Mouse (Mus musculus): ENCODE data around the gene Myo19. TPM values are rescaled to one million over a fixed set of nuclear protein-coding genes. Genes with fewer than 3 reads are reported as not detected.
A peak's percentile ranks its signal among the peaks of the same experiment; 100 is the strongest.
"Not testable (repeated sequence)": the region's sequence is repeated elsewhere in the genome, so short reads cannot be mapped to it uniquely, and the experiment has no call there.

The Myo19 gene
- polyA plus RNA-seq, 1 experiment = 24.7 TPM

DNA sequence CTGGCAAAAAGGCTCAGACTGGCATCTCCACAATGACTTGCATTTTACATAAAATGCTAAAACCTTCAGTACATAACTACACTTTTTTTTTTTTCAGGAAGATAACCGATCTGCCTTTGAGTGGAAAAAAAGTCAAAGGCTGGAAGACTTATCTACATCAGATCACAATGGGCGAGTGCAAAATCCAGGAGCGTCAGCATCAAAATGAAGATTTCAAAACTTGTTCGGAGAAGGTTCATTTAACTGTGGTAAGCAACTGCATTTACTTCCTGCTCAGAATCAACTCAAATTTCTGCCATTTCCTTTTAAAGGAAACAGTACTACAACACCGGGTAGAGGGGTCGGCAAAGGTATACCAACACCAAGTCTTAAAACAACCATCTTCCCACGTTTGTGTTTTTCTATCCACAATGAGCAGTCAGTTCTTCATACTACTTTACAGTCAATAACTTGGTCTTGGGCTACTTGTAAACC lies 11.1 kb upstream of the Myo19 start:
- no peak for TF ChIP-seq CTCF (IDR thresholded peaks at IDR 0.05; ENCODE audit: control insufficient read depth, insufficient read depth, insufficient replicate concordance, low read depth, low read length)
- Histone ChIP-seq H3K36me3 (ENCODE audit: control insufficient read depth, insufficient read depth, low read length) (no peaks in the 10 kb centered on the region; the same call in 1 of the 2 replicates), H3K27ac (ENCODE audit: control insufficient read depth, insufficient read depth, low read depth, low read length) (peak overlapping the region; percentile 95), H3K4me3 (ENCODE audit: control insufficient read depth, low read depth, low read length) (peak overlapping the region; percentile 95; the same call in 1 of the 2 replicates), H3K4me1 (ENCODE audit: control insufficient read depth, insufficient read depth, low read length) (no peaks in the 10 kb centered on the region), H3K27me3 (ENCODE audit: control insufficient read depth, insufficient read depth, low read length) (no peaks in the 10 kb centered on the region)

DNA sequence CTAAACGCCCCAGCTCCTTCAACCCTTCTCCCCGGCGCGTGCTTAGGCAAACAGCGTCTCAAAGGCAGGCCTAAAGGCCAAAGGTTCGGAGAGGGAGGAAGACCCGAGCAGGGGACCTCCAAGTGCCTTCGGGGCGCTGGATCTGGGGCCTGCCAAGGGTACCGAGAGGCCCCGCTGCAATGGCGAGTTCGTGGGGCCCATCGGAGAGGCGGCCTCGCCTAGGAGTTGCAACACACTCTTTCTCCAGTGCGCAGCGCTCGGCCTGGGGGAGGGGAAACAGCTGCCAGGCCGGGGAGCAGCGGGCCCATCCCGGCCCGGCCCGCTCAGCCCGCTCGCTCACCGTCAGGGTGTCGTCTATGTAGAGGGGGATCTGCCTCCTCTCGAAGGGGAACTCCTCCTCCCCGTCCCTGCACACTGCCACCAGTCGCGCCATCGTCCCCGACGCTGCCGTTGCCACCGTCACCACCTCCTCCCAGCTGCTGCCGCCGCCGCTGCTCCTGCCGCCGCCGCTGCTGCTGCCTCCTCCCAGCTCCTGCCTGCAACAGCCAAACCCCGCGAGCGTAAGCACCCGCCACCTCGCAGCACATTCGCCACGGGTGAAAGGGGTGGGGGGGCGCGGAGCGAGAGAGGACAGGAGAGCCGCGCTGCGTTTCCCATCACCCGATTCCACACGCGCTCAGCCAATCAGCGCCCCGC lies 10.3 kb upstream of the Myo19 start:
- H3K36me3 ChIP-seq (ENCODE audit: control insufficient read depth, insufficient read depth, low read length) = no peaks in the 10 kb centered on the region; the same call in 1 of the 2 replicates
- peak overlapping the region; percentile 95 for H3K4me3 ChIP-seq (ENCODE audit: control insufficient read depth, low read depth, low read length)
- H3K27me3 ChIP-seq (ENCODE audit: control insufficient read depth, insufficient read depth, low read length) = no peaks in the 10 kb centered on the region
- no peaks in the 10 kb centered on the region for H3K4me1 ChIP-seq (ENCODE audit: control insufficient read depth, insufficient read depth, low read length)
- TF ChIP-seq CTCF (IDR thresholded peaks at IDR 0.05; ENCODE audit: control insufficient read depth, insufficient read depth, insufficient replicate concordance, low read depth, low read length) (no peak), POLR2A (IDR thresholded peaks at IDR 0.05; ENCODE audit: control insufficient read depth, low read depth, low read length) (peak; percentile 85)
- H3K27ac ChIP-seq (ENCODE audit: control insufficient read depth, insufficient read depth, low read depth, low read length) = peak overlapping the region; percentile 95

DNA sequence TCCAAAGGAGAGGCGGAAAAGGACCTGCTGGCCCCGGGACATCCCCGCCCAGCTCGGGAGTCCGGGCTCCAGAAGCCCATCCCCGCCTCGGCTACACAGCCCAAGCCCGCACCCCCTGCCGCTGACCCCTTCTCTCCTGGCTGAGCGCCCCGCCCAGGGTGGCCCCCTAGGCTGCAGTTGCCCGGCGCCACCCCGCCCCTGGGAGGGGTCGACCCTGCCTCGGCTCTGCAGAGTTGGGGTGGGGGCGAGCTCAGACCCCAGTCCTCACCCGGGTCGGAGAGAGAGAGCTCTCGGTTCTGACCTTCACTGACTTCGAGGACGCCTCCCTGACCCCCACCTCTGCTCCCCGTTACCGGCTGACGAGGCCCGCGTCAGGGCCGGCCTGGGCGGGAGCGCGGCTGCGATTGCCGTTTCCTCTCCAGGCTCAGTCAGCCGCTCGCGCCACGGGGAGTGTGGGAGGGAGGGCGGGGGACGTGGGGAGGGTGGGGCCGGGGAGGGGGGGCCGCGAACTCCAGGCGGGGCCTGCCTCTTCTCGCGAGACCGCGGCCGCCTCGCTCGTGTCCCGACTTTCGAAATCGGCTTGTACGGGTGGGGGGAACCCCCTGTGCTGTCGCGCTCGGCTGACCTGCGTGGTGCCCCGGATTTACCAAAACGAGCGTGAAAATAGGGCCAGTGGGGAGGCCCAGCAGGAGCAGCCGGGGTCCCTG lies 9.5 kb upstream of the Myo19 start, which contains the start of gene Ggnbp2:
Gene Ggnbp2, minus strand, starts transcription at position 481 of the 707 bp plus-strand sequence.
- Histone ChIP-seq H3K27ac (ENCODE audit: control insufficient read depth, insufficient read depth, low read depth, low read length) (peak within 1 kb of the TSS; percentile 100), H3K36me3 (ENCODE audit: control insufficient read depth, insufficient read depth, low read length) (no peaks in the 10 kb centered on the region; the same call in 1 of the 2 replicates), H3K27me3 (ENCODE audit: control insufficient read depth, insufficient read depth, low read length) (no peaks in the 10 kb centered on the region), H3K4me3 (ENCODE audit: control insufficient read depth, low read depth, low read length) (peak within 1 kb of the TSS; percentile 100), H3K4me1 (ENCODE audit: control insufficient read depth, insufficient read depth, low read length) (no peaks in the 10 kb centered on the region)
- TF ChIP-seq CTCF (IDR thresholded peaks at IDR 0.05; ENCODE audit: control insufficient read depth, insufficient read depth, insufficient replicate concordance, low read depth, low read length) = no peak
- peak; percentile 94 for TF ChIP-seq POLR2A (IDR thresholded peaks at IDR 0.05; ENCODE audit: control insufficient read depth, low read depth, low read length)

DNA sequence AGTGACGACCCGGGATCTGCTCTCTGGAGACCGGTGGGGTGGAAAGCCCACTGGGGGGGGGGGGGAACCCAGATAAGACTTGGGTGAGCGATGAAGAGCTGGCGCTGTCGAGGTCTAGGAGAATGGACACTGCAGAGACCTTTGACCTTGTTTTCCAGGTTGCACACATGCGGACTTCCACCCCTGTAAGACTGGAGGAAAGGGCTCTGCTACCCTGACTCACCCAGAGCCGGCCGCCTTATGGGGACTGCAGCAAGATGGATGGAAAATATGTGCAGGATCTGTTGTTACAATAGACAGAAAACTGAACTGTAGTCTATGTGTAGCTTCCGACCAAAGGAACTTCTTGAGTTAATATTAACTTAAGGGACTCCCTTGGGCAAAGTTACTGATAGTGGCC lies 8.9 kb upstream of the Myo19 start:
- Histone ChIP-seq H3K4me3 (ENCODE audit: control insufficient read depth, low read depth, low read length) (peak overlapping the region; percentile 100), H3K27ac (ENCODE audit: control insufficient read depth, insufficient read depth, low read depth, low read length) (peak overlapping the region; percentile 93), H3K36me3 (ENCODE audit: control insufficient read depth, insufficient read depth, low read length) (no peaks in the 10 kb centered on the region; the same call in 1 of the 2 replicates), H3K4me1 (ENCODE audit: control insufficient read depth, insufficient read depth, low read length) (no peaks in the 10 kb centered on the region), H3K27me3 (ENCODE audit: control insufficient read depth, insufficient read depth, low read length) (no peaks in the 10 kb centered on the region)
- TF ChIP-seq POLR2A (IDR thresholded peaks at IDR 0.05; ENCODE audit: control insufficient read depth, low read depth, low read length) (no peak), CTCF (IDR thresholded peaks at IDR 0.05; ENCODE audit: control insufficient read depth, insufficient read depth, insufficient replicate concordance, low read depth, low read length) (no peak)

DNA sequence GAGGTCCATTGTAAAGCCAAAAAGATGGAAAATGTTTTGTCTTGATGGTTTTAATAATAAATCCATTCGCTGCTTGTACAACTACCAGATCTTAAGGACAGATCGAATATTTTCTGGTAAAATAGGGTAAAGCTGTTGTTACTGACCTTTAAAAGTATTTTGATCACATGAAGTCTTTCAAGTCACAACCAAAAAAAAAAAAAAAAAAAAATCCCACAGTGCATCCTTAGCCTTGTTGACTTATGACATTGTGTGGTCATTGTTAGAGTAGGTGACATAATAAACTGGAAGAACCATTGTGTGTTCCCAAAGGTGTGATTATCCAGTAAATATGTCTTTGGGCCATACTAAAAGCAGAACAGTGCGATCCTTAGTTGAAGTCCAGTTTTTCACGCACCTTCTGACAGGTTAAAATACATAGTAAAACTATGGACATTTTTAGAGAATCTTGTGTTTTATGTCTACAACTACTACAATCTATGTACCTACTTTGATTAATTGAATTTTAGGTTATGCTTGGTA lies 8.3 kb upstream of the Myo19 start:
- Histone ChIP-seq H3K36me3 (ENCODE audit: control insufficient read depth, insufficient read depth, low read length) (no peaks in the 10 kb centered on the region; the same call in 1 of the 2 replicates), H3K27ac (ENCODE audit: control insufficient read depth, insufficient read depth, low read depth, low read length) (peak overlapping the region; percentile 93), H3K4me1 (ENCODE audit: control insufficient read depth, insufficient read depth, low read length) (no peaks in the 10 kb centered on the region), H3K27me3 (ENCODE audit: control insufficient read depth, insufficient read depth, low read length) (no peaks in the 10 kb centered on the region), H3K4me3 (ENCODE audit: control insufficient read depth, low read depth, low read length) (peak overlapping the region; percentile 100)
- no peak for TF ChIP-seq POLR2A (IDR thresholded peaks at IDR 0.05; ENCODE audit: control insufficient read depth, low read depth, low read length)
- TF ChIP-seq CTCF (IDR thresholded peaks at IDR 0.05; ENCODE audit: control insufficient read depth, insufficient read depth, insufficient replicate concordance, low read depth, low read length) = no peak

DNA sequence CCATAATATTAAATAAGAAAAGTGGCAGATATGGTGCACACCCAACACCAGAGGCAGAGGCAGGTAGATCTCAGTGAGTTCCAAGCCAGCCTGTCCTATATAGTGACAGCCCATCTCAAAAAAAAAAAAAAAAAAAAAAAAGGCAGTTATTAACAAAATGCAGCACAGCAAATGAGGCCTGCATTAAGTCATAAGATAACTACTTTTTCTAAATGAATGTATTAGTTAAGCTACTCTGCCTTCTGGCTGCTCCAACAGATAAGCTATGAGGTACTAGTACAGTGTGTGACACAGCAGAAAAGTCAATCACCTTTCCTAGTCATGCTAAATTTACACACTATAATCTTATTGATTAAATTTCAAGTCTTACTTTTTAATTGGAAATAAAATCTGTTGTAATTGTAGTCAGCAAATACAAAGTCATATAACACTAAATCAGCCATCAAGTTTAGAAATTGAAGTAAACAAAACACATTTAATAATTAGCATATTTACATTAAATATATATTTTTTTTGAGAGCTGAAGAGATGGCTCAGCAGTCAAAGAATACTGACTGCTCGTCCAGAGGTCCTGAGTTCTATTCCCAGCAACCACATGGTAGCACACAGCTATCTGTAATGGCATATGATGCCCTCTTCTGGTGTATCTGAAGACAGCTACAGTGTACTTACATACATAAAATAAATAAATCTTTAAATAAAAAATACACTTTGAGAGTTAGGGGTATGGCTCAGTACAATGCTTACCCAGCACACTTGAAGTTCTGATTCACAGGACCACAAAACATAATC lies 6.7 kb upstream of the Myo19 start:
- no peaks in the 10 kb centered on the region for H3K4me1 ChIP-seq (ENCODE audit: control insufficient read depth, insufficient read depth, low read length)
- H3K27ac ChIP-seq (ENCODE audit: control insufficient read depth, insufficient read depth, low read depth, low read length) = no peak overlapping the region
- H3K4me3 ChIP-seq (ENCODE audit: control insufficient read depth, low read depth, low read length) = no peak overlapping the region
- H3K36me3 ChIP-seq (ENCODE audit: control insufficient read depth, insufficient read depth, low read length) = no peaks in the 10 kb centered on the region; the same call in 1 of the 2 replicates
- TF ChIP-seq POLR2A (IDR thresholded peaks at IDR 0.05; ENCODE audit: control insufficient read depth, low read depth, low read length) = no peak
- TF ChIP-seq CTCF (IDR thresholded peaks at IDR 0.05; ENCODE audit: control insufficient read depth, insufficient read depth, insufficient replicate concordance, low read depth, low read length) = no peak
- H3K27me3 ChIP-seq (ENCODE audit: control insufficient read depth, insufficient read depth, low read length) = no peaks in the 10 kb centered on the region

DNA sequence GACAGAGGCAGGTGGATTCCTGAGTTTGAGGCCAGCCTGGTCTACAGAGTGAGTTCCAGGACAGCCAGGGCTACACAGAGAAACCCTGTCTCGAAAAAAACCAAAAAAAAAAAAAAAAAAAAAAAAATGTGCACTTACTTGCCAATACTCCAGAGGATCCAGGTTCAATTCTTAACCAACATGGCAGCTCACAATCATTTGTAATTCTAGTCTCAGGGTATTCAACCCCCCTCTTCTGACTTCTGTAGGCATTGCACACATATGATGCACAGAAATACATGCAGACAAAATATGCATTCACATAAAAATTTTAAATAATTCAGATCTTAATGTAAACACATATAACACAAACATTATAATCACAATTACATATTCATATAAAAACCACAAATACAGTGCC lies 3.9 kb upstream of the Myo19 start:
- not testable (repeated sequence) for H3K36me3 ChIP-seq (ENCODE audit: control insufficient read depth, insufficient read depth, low read length)

More for the DNA sequence above, 3.9 kb upstream of the Myo19 start:
- not testable (repeated sequence) for H3K27ac ChIP-seq (ENCODE audit: control insufficient read depth, insufficient read depth, low read depth, low read length); H3K4me3 ChIP-seq (ENCODE audit: control insufficient read depth, low read depth, low read length); H3K4me1 ChIP-seq (ENCODE audit: control insufficient read depth, insufficient read depth, low read length); H3K27me3 ChIP-seq (ENCODE audit: control insufficient read depth, insufficient read depth, low read length)
